ENCODE assay signal across 33 mouse cellular contexts in genomic region chr5:124035806-124036205, GRCm38 (mm10). TPM values are rescaled to one million over a fixed set of nuclear protein-coding genes. Genes with fewer than 3 reads are reported as not detected.
DNase-seq lines count a peak whose midpoint lies in the region; ATAC-seq and TF ChIP-seq lines count a peak whose summit lies in the region.
"Had no signal": no experiment of that assay in that cellular context is flagged by ENCODE, and none has a peak within 500 bp of the region (broad histone marks: within the 10 kb centered on the region; RNA-seq: fewer than 3 reads in every experiment).

No protein-coding gene starts in this region.

- no peak for ATAC-seq in midbrain, embryonic 13.5 days
- ATAC-seq in midbrain, postnatal 0 days (ENCODE audit: low FRiP score), result no peak
- ATAC-seq in CD4-positive, CD25-positive, alpha-beta regulatory T cell, adult 4 months, result peak; percentile 47
- ATAC-seq in neutrophil, adult 5-6 weeks (ENCODE audit: extremely low read depth, insufficient number of reproducible peaks, low FRiP score, poor library complexity, severe bottlenecking), result peak; percentile 63
- ATAC-seq: intestine, embryonic 16.5 days; midbrain, embryonic 15.5 days; Patski had no signal

- H3K27me3 ChIP-seq in midbrain, embryonic 13.5 days, result 0 out of 2 replicates have a peak, but pooled peaks cover 2% of the 10 kb centered on the region
- H3K27me3 ChIP-seq in midbrain, postnatal 0 days (ENCODE audit: insufficient read depth, low read length), result no peaks in the 10 kb centered on the region
- H3K27me3 ChIP-seq: embryonic facial prominence, embryonic 13.5 days; hindbrain, embryonic 13.5 days; liver, embryonic 15.5 days; lung, embryonic 15.5 days; midbrain, embryonic 15.5 days; Patski; stomach, embryonic 15.5 days had no signal

- H3K27ac ChIP-seq in midbrain, embryonic 13.5 days, result peak overlapping the region; percentile 64; the same call in 1 of the 2 replicates
- no peak overlapping the region for H3K27ac ChIP-seq in midbrain, postnatal 0 days (ENCODE audit: low read depth, low read length)
- H3K27ac ChIP-seq: embryonic facial prominence, embryonic 13.5 days; gastrocnemius, adult 2 months; layer of hippocampus, adult 2 months; limb, embryonic 10.5 days; liver, embryonic 15.5 days; lung, embryonic 15.5 days; midbrain, embryonic 15.5 days; stomach, embryonic 15.5 days had no signal

- no peaks in the 10 kb centered on the region for H3K36me3 ChIP-seq in midbrain, embryonic 13.5 days
- H3K36me3 ChIP-seq in midbrain, postnatal 0 days (ENCODE audit: insufficient read depth, low read length), result no peaks in the 10 kb centered on the region
- H3K36me3 ChIP-seq: embryonic facial prominence, embryonic 13.5 days; G1E; hindbrain, embryonic 13.5 days; limb, embryonic 10.5 days; liver, embryonic 15.5 days; lung, embryonic 15.5 days; midbrain, embryonic 15.5 days; stomach, embryonic 15.5 days had no signal

- 77% methylated on average over 8 of the region's 8 CpGs for WGBS in midbrain, embryonic 13.5 days
- 77% methylated on average over 8 of the region's 8 CpGs for WGBS in midbrain, postnatal 0 days

- DNase-seq in midbrain, postnatal 0 days (ENCODE audit: low spot score), result no peak
- DNase-seq in induced T-regulatory cell, adult 2 months (ENCODE audit: low read depth), result peak; percentile 94
- no peak for DNase-seq in cerebellum, postnatal 10 days
- no peak for DNase-seq in testis, postnatal 14 days (ENCODE audit: low spot score)
- DNase-seq: adrenal gland, postnatal 10 days; cerebellum, adult 18-20 months; cerebellum, postnatal 25 days; embryo, embryonic 11 days; gastrocnemius, adult 2 months; heart, adult 11 months; heart, postnatal 10 days; kidney, adult 9 months; kidney, postnatal 25 days; liver; lung, postnatal 36 days; right cerebral cortex, postnatal 14 days; thymus, adult 18-20 months had no signal

- TF ChIP-seq CTCF in midbrain, postnatal 0 days (IDR thresholded peaks at IDR 0.05), result no peak

- H3K4me2 ChIP-seq in midbrain, embryonic 13.5 days (replicated peaks), result no peak overlapping the region
- no peak overlapping the region for H3K4me2 ChIP-seq in midbrain, postnatal 0 days (ENCODE audit: low read depth, low read length, poor library complexity, severe bottlenecking)
- H3K4me2 ChIP-seq: embryonic facial prominence, embryonic 13.5 days; heart, embryonic 11.5 days; hindbrain, embryonic 13.5 days; liver, embryonic 15.5 days; lung, embryonic 15.5 days; midbrain, embryonic 15.5 days; stomach, embryonic 15.5 days had no signal

- no peaks in the 10 kb centered on the region for H3K9me3 ChIP-seq in midbrain, embryonic 13.5 days
- no peaks in the 10 kb centered on the region for H3K9me3 ChIP-seq in midbrain, postnatal 0 days (ENCODE audit: low read length)
- H3K9me3 ChIP-seq: embryonic facial prominence, embryonic 13.5 days; G1E; hindbrain, embryonic 13.5 days; limb, embryonic 10.5 days; liver, embryonic 15.5 days; lung, embryonic 15.5 days; midbrain, embryonic 15.5 days; stomach, embryonic 15.5 days had no signal

- H3K9ac ChIP-seq in midbrain, embryonic 13.5 days (replicated peaks), result no peak overlapping the region
- no peak overlapping the region for H3K9ac ChIP-seq in midbrain, postnatal 0 days (replicated peaks; ENCODE audit: low read length, poor library complexity, severe bottlenecking)
- H3K9ac ChIP-seq: embryonic facial prominence, embryonic 13.5 days; hindbrain, embryonic 13.5 days; liver, embryonic 15.5 days; lung, embryonic 15.5 days; midbrain, embryonic 15.5 days; stomach, embryonic 15.5 days had no signal

- peaks cover 14% of the 10 kb centered on the region for H3K4me1 ChIP-seq in midbrain, embryonic 13.5 days (replicated peaks)
- H3K4me1 ChIP-seq in midbrain, postnatal 0 days (ENCODE audit: insufficient read depth, low read length), result no peaks in the 10 kb centered on the region

- no peak overlapping the region for H3K4me3 ChIP-seq in midbrain, embryonic 13.5 days (replicated peaks)
- H3K4me3 ChIP-seq in midbrain, postnatal 0 days (ENCODE audit: low read depth, low read length), result no peak overlapping the region
- H3K4me3 ChIP-seq: embryonic facial prominence, embryonic 13.5 days; erythroblast, embryonic 14.5 days; gastrocnemius, adult 2 months; hindbrain, embryonic 13.5 days; layer of hippocampus, adult 2 months; limb, embryonic 10.5 days; liver, embryonic 15.5 days; lung, embryonic 15.5 days; midbrain, embryonic 15.5 days; stomach, embryonic 15.5 days had no signal

RNA-seq across cellular contexts. Expression of gene Vps37b, which starts 3.7 kb away (rescaled TPM):
- polyA plus RNA-seq in midbrain, embryonic 13.5 days (2015; fragmentation: Nextera tagmentation; extraction: Ambion mirVana), result 71.5 and 79.3 TPM in 2 replicates
- total RNA-seq in midbrain, postnatal 0 days (2014; rRNA removed), result 52.3 and 75.5 TPM in 2 replicates
- polyA plus RNA-seq in midbrain, postnatal 0 days (2015; fragmentation: Nextera tagmentation; extraction: Ambion mirVana), result 54.3 and 56.2 TPM in 2 replicates
- 10 to 100 TPM; 17.8 to 22.1 TPM for polyA plus RNA-seq in CD4-positive, CD25-positive, alpha-beta regulatory T cell, adult 4 months (2017; shearing (Covaris generic))
- total RNA-seq in neutrophil, adult 5-6 weeks (2017), result 31.6 and 33.2 TPM in 2 replicates

RNA-seq across cellular contexts. Expression of gene Abcb9, which starts 59.8 kb away (rescaled TPM):
- 4.7 and 4.9 TPM in 2 replicates for polyA plus RNA-seq in midbrain, embryonic 13.5 days (2015; fragmentation: Nextera tagmentation; extraction: Ambion mirVana)
- total RNA-seq in midbrain, postnatal 0 days (2014; rRNA removed), result 41.7 and 42.1 TPM in 2 replicates
- 29.6 and 30.1 TPM in 2 replicates for polyA plus RNA-seq in midbrain, postnatal 0 days (2015; fragmentation: Nextera tagmentation; extraction: Ambion mirVana)
- 10 to 100 TPM; 16.1 to 16.6 TPM for polyA plus RNA-seq in CD4-positive, CD25-positive, alpha-beta regulatory T cell, adult 4 months (2017; shearing (Covaris generic))
- total RNA-seq in neutrophil, adult 5-6 weeks (2017), result 0.86 and 2.0 TPM in 2 replicates

Comparison
In these comparisons a context has a peak if more than half of its experiments do, and no peak if none do; other contexts are left out.
1. ATAC-seq: peak in CD4-positive, CD25-positive, alpha-beta regulatory T cell, adult 4 months (single experiment) and neutrophil, adult 5-6 weeks (single experiment); none in midbrain, embryonic 13.5 days (single experiment) and midbrain, postnatal 0 days (single experiment).